Mouse (Mus musculus) embryonic fibroblast, embryonic 13.5 days (primary cell): ENCODE results near the gene 2010109A12Rik. TPM values are rescaled to one million over a fixed set of nuclear protein-coding genes. Genes with fewer than 3 reads are reported as not detected.

Experiments
- H3K27ac ChIP-seq: 2 replicates; pipeline ENCODE4 v1.5.1; 2012; ENCODE audit warnings: low read length, control low read depth, inconsistent platforms; ENCODE audit not compliant: insufficient read depth
- H3K4me1 ChIP-seq: 2 replicates; pipeline ENCODE4 v1.6.1; 2011; ENCODE audit warnings: low read length; ENCODE audit not compliant: control insufficient read depth, insufficient read depth
- H3K4me3 ChIP-seq: 2 replicates; pipeline ENCODE4 v1.5.1; 2011; ENCODE audit warnings: mild to moderate bottlenecking, control low read depth, low read length; ENCODE audit not compliant: insufficient read depth
- CTCF ChIP-seq: IDR thresholded peaks from 2 replicates; pipeline ENCODE4 v1.5.1; 2011; ENCODE audit warnings: mild to moderate bottlenecking, control low read depth, low read length, moderate library complexity, borderline replicate concordance; ENCODE audit not compliant: insufficient read depth
- POLR2A ChIP-seq: IDR thresholded peaks from 2 replicates; pipeline ENCODE4 v1.6.1; 2011; ENCODE audit warnings: low read depth, mild to moderate bottlenecking, control low read depth, low read length, moderate library complexity
- polyA plus RNA-seq: library from polyadenylated mRNA; stranded (reverse); fragments of >200 nt; gene quantifications from 2 replicates; pipeline ENCODE4 v1.2.4, GENCODE M21; 2011; ENCODE audit warnings: low read depth; ENCODE audit not compliant: missing spikeins, insufficient read length

Gene 2010109A12Rik
- not detected in 2 replicates for polyA plus RNA-seq

GRCm38 (mm10) chr5:93206109-93207005, at the start of gene 2010109A12Rik, which contains the start of gene Ccni:
Gene 2010109A12Rik (plus strand): TSS chr5:93206518.
Gene Ccni (minus strand): TSS chr5:93206495.
- TF ChIP-seq POLR2A (peak; percentile 92), CTCF (no peak)
- Histone ChIP-seq H3K27ac (peak within 1 kb of the TSS; percentile 92), H3K4me3 (peak within 1 kb of the TSS; percentile 70), H3K4me1 (peaks cover 2% of the 10 kb centered on the region)

DNA sequence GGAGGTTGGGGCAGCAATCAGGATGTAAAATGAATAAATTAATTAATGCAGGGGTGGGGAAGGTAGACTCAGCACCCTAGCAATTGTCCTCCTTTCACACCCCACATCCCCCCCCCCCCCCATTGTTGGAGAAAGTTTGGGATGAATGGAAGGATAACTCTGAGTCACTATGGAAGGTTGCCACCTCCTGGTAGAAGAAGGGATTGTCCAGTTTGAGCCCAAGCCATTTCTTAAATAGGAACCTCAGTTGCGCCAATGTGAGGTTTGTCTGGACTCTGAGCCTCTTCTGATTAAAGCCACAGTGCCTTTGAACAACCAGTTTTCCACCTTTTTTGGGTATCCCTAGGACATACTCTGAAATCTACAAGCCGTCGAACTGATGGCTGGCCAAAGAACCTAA, 42.8 kb upstream of the 2010109A12Rik start:
- TF ChIP-seq POLR2A (no peak), CTCF (no peak)
- Histone ChIP-seq H3K27ac (no peak overlapping the region), H3K4me3 (no peak overlapping the region), H3K4me1 (no peaks in the 10 kb centered on the region)

DNA sequence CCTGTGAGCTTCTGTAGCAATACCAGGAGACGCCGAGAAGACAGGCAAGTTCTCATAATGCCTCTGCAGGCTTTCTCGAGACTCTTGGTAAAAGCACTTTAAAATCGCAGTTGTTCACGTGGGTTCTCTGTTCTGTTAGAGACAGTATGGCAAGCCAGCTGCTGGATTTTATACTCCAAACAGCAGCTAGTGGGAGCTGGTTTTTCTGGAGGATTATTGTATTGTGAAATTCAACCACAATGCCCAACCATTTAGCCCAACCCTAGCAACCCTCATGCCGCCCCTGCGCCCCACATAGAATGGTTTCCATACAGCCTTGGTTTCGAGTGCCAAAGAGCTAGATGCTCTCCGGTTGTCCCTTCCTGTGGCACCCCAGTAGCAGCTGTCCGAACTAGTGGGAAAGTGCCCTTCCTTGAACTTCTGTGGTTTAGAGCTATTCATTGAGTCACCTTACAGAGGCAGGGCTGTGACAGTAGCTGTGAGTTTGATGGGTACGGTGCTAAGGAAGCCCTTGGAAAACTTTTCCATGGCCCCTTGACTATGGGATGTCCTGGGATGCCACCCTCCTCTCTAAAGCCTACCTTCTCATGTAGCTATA, 38.3 kb upstream of the 2010109A12Rik start:
- Histone ChIP-seq H3K27ac (no peak overlapping the region), H3K4me1 (no peaks in the 10 kb centered on the region), H3K4me3 (no peak overlapping the region)
- TF ChIP-seq CTCF (no peak), POLR2A (no peak)

- no peak overlapping the region for H3K4me3 ChIP-seq
- H3K27ac ChIP-seq: no peak overlapping the region
- no peak for TF ChIP-seq POLR2A
- TF ChIP-seq CTCF: no peak
- no peaks in the 10 kb centered on the region for H3K4me1 ChIP-seq
Observed at GRCm38 (mm10) chr5:93168654-93169053, 37.7 kb upstream of the 2010109A12Rik start.

- TF ChIP-seq POLR2A (no peak), CTCF (no peak)
- Histone ChIP-seq H3K27ac (no peak overlapping the region), H3K4me3 (no peak overlapping the region), H3K4me1 (no peaks in the 10 kb centered on the region)
Observed at GRCm38 (mm10) chr5:93171420-93171819, 34.9 kb upstream of the 2010109A12Rik start.

- Histone ChIP-seq H3K4me1 (no peaks in the 10 kb centered on the region), H3K27ac (no peak overlapping the region), H3K4me3 (no peak overlapping the region)
- TF ChIP-seq POLR2A (no peak), CTCF (no peak)
Observed at GRCm38 (mm10) chr5:93172536-93172935, 33.8 kb upstream of the 2010109A12Rik start.

DNA sequence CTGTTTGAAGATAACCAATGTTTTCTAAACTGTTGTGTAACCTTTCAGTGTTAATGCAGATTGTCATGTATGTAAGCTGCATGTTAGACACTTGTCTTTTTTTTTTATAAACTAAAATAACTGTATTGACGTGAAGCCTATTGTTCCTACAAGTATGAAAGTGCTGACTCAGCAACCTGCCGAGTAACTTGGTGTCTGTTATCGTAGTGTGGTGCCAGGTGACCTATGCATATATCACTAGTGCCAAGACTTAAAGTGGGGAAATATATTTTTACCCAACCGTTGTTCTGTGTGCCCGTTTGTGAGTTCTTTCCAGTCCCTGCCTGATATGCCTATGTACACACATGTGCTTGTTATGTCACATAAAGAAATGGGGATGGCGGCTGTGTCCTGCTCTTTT, 31.6 kb upstream of the 2010109A12Rik start:
- Histone ChIP-seq H3K4me1 (no peaks in the 10 kb centered on the region), H3K4me3 (no peak overlapping the region), H3K27ac (no peak overlapping the region)
- TF ChIP-seq POLR2A (no peak), CTCF (no peak)

- no peak overlapping the region for H3K27ac ChIP-seq
- no peak overlapping the region for H3K4me3 ChIP-seq
- H3K4me1 ChIP-seq: no peaks in the 10 kb centered on the region
- TF ChIP-seq CTCF (no peak), POLR2A (no peak)
Observed at GRCm38 (mm10) chr5:93178616-93179015, 27.7 kb upstream of the 2010109A12Rik start.

GRCm38 (mm10) chr5:93180252-93180651, 26.1 kb upstream of the 2010109A12Rik start:
- no peak overlapping the region for H3K27ac ChIP-seq
- H3K4me3 ChIP-seq: no peak overlapping the region
- TF ChIP-seq CTCF (no peak), POLR2A (no peak)
- no peaks in the 10 kb centered on the region for H3K4me1 ChIP-seq

- Histone ChIP-seq H3K27ac (no peak overlapping the region), H3K4me1 (no peaks in the 10 kb centered on the region), H3K4me3 (no peak overlapping the region)
- no peak for TF ChIP-seq POLR2A
- no peak for TF ChIP-seq CTCF
Observed at GRCm38 (mm10) chr5:93183311-93183710, 23.0 kb upstream of the 2010109A12Rik start.
